Mouse (Mus musculus): ENCODE measurements around the gene Ptprd.
"Not testable (repeated sequence)": the region's sequence is repeated elsewhere in the genome, so short reads cannot be mapped to it uniquely, and the experiment has no call there.

Ptprd gene

DNA sequence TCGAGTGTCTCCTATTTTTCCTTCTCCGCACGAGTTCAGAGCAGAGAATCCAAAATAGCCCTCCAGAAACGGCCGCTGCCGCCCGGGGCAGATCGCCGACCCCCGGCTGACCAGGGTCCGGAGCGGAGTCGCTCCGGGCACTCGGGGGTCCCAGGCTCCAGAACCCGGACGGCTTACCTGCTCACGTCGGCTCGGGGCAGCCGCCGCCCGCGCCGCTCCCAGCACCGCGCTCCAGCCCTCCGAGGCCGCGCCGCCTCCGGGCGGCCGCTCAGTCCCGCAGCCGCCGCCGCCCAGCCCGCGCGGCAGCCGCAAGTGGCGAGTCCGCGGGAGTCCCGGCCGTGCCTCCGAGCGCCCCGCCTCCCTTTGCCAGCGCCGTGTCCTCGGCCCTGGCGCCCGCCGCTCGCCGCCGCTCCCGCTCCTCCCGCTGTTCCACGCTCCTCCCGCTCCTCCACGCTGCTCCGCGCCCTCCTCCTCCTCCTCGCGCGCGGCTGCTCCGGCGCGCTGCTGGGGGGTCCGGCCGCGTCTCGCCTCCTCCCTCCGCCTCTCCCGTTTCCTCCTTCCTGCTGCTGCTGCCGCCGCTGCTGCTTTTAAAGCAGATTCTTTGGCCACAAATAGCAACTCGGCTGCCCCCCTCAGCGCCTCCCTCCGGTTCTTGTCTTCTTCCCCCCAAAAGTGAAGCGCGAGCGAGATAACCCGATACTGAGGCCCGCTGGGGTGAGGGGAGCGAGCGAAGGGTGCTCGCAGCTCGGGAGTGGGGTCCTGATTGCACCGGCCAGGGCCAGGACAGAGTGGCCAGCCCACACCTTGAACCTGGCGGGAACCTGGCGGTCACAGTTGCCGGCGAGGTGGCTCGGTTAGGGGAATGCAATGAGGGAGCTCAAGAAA lies 1762.1 kb downstream of the Ptprd start:
- DNase-seq (ENCODE audit: low read depth, low spot score): peak; percentile 90

DNA sequence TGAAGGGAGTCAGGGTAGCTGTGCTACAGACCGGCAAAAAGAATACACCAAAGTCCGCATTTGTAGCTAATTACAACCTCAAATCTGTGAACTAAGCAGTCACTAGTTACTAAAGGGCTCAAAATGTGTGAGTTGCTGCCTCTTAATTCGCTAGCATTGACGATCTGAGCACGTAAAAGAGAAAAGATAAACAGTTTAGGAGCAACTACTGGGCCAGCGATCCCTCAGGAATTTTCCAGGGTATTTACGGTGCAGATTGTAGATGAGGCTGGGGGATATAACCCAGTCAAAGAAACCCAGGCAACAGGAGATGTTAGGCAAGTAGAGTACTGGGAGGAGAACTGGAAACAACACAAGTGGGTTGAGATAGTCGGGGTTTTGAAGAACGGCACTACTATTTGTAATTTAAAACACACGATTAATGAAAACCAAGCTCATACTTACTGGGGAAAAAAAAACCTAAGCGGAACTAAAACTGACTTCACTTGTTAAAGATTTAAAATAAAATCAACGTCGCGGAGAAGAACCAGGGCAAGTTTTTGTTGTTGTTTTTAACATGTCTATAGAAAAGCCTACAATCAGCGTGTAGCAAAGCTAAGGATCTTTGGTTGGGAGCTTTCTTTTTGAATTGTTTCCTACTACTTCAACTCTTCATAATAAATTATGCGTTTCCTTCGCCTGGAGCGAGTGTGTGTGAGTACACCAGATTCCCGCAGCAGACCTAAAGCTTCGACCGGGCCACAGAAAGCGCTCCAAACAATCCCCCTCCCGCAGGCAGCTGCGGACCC lies 1762.9 kb downstream of the Ptprd start:
- DNase-seq (ENCODE audit: low read depth, low spot score): no peak

DNA sequence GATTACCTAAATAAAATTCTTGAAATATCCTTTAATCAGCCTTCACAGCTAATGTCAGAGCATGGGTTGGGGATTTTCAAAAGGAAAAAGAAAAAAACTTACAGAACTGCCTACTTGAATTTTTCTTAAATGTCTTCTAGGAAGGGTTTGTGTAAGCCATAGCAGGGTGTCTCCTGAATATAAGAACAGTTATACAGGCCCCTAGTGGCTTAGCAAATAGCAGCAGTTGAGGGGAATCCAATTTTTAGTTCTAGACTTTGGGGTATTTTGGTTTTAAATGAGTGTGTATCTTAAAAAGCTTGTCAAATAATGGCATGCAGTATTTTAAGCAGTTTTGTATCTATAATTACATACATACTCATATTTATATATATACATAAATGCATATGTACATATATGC lies 1764.4 kb downstream of the Ptprd start:
- DNase-seq (ENCODE audit: low read depth, low spot score): peak; percentile 73

DNA sequence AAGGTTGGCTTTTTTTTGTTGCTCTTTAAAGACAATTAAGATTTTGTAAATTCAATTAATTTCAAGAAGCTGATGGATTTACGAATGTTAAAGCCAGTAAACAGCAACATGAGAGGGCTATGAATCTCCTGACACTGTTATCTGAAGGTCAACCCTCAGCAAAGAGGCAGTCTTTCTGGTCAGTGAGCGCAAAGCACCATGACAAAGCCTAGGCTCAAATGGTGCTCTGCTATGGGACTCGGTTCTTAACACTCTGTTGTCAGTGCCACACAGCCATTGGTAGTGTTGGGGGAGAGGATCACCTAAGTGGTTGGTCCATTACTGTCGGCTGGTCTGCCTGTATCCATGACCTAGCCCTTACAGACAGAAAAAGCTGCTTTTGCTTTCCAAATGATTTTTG lies 1767.0 kb downstream of the Ptprd start:
- DNase-seq (ENCODE audit: low read depth, low spot score): no peak

DNA sequence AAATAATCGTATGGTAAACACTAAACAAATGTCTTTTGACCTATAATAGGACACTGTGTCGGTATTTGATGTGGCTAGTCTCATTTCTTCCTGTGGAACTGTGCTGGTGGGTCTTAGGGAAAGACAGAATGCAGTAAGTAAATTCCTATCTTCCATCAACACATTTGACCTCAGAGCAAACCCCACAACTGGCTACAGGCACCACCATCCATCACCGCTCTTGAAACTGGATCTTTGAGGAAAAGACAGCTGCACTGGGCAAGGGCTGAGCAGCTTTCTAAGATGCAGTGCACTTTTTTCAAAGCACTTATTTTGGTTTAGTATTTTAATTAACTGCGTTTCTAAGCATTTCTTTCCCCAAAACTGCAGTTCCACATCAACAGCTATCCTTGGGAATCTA lies 1768.2 kb downstream of the Ptprd start:
- no peak for DNase-seq (ENCODE audit: low read depth, low spot score)

DNA sequence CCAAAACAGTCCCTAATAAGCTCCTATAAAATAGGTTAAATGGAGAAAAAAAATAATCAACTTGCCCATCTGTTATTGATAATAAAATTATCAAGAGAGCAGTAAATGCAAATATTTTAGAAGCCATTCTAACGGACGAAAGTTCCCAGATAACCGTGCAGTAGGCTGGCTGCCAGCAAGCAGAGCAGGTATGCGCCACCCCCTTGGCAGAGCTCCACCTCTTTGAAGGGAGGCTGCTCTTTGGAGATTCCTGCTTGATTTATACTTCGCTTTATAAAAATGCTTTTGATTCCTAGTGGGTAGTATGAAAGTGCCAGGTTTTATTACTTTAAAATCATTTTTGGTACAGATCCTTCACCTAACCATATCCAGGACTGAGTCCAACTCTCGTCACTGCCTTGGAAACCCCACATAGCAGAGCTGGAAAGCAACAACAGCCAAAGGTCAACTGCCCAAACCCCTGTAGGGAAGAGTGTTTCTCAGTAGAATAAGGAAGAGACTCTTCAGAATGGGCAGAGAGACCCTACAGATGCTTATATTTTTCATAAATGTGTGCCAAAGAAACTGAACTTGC lies 1770.9 kb downstream of the Ptprd start:
- peak; percentile 85 for DNase-seq (ENCODE audit: low read depth, low spot score)

DNA sequence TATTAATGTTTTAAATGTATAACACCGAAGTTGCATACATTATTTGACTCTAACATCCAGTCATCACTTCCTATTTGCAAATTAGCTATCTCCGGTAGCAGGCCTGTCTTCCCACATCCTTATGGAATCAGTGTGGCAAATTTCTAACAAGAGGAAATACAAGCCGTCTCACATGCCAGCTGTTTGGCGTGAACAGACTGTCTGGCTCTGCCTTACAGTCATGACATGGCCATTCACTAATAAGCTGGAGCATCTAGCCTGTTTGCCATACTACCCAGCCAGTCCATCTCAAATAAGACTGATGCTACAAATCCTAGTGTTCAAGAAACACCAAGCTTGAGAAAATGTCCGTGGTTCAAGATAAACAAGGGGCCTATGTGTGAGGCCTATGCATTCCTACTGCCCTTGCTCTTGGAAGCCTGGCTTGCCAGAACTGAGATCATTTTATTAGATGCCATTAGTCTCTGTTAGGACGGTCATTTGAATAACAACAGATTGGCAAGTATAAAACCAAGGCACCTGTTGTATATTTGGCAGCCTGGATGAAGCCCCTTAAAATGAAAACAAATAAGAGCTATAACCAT lies 1773.2 kb downstream of the Ptprd start:
- DNase-seq (ENCODE audit: low read depth, low spot score): no peak

DNA sequence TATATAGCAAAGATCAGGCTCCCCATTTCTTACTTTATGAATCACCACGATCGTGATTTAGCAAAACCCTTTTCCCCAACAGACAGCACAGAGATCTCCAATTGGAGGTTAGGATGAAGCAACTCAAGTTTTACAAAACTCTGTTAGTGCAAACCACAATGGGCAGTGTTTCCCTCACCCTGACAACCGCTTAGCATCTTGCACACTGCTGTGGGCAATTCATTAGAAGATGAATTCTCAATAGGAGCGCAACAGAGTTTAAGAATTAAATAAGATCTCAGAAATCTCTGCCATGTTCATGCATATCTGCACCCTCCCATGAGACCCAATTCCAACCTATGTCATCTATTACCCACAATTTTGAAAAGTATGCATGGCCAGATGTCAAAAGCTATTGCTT lies 1773.7 kb downstream of the Ptprd start:
- DNase-seq (ENCODE audit: low read depth, low spot score): no peak

DNA sequence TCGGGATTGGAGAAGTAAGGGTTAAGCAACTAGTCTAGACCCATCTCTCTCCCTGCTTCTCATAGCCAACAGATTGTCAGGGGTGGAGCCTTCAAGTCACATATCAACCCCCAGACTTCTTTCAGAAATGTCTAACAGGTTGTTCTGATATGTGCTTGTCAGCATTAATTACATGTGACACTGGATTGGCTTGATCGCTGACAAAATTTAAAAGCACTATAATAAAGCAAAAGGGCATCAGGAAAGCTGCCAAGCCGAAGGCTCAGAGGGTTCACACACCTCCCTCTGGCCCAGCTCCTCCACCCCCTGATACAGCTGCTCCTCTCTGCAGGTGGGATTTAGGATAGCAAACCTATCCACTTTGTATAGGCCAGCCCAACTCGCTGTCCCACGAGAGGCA lies 1775.8 kb downstream of the Ptprd start:
- DNase-seq (ENCODE audit: low read depth, low spot score): peak; percentile 54

DNA sequence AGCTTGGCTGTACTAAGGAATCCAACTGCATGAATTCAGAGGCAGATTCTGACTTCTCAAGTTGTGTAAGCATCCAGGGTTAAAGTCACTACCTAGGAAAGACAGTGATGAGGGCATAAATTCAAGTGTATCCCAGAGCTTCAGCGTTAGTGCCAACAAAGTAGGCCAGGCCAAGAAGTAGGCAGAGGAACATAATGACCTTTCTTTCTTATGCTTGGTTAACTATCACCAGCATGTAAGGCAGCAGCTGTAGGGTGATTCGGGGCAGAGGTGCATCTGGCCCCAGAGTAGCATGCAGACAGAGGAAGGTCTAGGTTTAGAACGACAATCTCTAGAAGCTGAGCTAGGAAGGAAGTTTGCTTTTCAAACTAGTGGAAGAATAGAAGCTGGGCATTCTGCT lies 1782.0 kb downstream of the Ptprd start:
- DNase-seq (ENCODE audit: low read depth, low spot score): no peak

DNA sequence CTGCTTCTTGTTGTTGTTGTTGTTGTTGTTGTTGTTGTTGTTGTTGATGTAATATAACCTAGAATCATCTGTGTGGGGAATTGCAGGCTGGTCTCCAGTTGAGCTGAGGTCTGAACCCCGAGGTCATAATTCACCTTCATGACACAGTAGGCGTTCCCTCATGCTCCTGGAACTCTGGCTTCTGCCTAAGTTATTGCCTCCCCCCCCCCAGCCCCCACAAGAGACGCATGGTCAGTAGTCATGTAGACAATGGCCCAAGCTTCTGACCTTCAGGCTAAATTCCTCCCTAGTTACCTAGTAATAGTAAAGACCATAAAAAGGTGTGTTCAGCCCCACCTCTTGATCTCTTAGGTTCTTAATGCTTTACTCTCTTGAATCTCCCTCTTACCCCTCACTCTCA lies 1784.7 kb downstream of the Ptprd start:
- DNase-seq (ENCODE audit: low read depth, low spot score): not testable (repeated sequence)

DNA sequence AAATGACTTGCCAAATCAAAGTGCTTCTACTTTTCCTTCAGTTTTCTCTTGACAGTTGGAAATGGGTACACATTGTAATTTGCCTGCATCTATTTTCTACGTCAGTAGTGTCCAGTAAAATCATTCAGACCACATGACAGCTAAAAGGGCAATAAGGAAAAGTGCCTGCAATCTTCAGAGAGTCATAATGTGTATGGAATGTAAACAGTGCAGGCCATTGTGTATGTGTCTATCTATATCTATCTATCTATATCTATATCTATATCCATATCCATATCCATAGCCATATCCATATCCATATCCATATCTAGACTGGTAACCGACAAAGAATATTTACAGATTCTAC lies 1786.6 kb downstream of the Ptprd start:
- DNase-seq (ENCODE audit: low read depth, low spot score): no peak

DNA sequence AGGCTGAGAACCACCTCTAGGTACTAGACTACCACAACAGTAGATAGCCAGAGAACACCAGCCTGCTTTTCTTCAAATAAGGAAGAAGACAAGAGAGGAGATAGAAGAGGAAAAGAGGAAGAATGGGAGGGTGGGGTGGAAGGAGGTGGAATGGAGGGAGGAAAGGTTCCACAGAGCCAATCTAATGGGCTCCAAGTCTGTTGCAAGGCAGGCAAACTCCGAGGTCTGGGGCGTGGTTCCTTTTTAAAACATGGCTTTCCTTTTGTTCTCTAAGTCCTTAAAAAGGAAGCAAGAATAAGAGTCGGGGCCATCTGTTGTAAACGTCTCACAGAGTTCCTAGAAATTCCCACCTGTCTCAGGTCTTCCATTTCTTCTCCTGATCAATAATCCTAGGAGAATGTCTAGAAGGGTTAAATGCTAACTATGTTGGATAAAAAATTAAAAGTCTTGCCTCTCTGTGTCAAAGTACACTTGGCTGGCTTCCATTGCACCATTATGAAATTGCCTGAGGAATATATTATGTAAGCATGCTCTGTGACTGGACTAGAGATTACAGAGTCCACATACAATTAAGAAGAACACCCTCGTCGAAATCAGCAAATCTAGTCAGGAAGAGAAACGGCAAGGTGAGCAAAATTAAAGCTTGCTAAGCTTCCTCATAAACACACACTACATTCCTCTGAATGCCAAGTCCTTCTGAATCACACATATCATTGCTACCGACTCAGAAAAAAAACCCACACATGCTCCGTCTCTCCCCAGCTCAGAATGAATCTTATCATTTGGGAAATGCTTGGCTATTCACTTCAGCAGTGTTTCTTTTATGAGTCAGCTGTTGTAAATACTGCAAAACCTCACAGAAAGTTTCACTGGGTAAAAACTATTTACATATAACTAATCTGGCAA lies 1787.2 kb downstream of the Ptprd start:
- peak; percentile 85 for DNase-seq (ENCODE audit: low read depth, low spot score)

DNA sequence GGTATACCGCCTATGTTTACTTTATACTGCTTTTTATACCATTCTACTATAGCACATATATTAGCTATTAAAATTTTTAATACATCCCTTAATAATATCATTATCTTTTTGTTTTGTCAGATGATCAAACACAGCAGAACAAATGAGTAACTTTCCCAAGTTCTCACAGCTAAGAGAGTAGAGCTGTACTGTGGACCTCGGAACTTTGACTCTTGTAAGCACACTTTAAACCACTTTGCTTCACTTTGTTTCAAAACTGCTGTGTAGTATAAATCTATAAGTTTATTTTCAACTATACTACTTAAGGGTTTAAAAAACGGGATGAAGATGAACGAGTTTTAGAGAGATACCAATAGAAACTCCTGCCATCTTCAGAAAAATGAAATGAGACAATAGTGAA lies 1789.6 kb downstream of the Ptprd start:
- no peak for DNase-seq (ENCODE audit: low read depth, low spot score)

DNA sequence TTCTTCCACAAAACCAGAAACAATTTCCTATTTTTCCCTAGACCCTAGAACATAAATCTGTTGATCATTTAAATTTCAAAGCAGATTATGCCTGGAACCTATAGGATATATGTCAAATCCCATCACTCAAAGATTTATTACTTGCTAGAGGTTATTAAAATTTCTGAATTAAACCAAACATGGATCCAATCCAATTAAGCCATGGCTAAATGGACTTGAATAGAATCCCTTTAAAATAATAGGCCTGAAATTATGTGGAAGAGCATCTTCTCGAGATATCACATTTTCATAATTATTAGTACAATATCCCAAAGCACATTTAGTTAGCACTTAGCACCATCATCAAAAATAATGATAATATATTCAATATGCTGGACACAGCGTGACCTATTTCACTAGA lies 1792.1 kb downstream of the Ptprd start:
- no peak for DNase-seq (ENCODE audit: low read depth, low spot score)

DNA sequence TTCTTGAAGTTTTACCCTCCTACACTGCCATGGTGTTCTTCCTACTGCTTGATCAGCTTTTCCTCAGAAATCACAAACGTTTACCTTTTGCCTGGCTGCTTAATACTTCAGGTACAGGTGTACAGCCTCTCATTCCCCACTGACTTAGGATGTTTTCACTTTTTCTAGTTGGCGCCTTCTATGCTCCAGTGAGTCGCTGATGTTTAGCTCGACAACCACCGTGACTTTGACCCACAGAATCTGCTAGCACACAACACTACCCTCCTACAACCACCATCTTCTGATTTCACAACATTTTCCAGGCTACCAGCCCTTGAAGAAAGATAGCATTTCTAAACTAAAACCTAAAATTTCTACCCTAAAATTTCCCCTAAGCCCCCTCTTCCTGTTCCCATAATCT lies 1794.1 kb downstream of the Ptprd start:
- DNase-seq (ENCODE audit: low read depth, low spot score): no peak

DNA sequence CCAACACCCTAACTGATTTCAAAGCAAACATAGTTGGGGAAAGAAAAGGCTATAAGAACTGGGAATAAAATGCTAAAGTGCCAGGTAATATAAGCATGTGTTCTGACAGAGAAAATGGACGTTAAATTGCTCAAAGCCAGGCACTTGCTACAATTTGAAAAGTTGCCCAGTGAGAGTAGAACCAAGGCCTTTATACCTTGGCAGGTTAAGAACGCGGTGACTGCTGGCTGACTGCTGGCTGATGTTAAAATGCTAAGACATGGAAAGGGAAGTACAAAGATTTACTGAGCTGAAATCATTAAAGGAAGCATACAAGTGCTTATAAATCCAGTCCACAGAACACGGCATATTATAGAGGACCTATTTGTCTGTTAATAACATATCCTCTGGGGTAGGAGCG lies 1796.1 kb downstream of the Ptprd start:
- DNase-seq (ENCODE audit: low read depth, low spot score): no peak

DNA sequence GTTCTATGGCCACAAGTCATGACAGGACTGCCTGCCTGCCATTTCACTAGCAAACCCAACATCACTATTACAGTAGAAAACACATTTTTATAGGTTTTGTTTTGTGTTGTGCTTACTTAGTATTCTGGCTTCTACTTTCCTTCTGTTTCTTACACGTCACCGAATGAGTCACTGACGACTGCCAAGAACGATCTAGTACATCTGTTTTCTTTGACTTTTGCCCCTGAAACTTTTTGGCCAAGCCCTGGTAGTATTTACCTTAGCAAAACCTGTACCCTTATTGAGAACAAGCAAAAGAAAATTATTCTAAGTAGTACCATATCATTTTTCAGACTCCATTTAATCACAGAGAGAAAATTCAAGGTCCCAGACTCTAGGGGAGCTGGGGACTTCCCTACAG lies 1797.2 kb downstream of the Ptprd start:
- DNase-seq (ENCODE audit: low read depth, low spot score): no peak

DNA sequence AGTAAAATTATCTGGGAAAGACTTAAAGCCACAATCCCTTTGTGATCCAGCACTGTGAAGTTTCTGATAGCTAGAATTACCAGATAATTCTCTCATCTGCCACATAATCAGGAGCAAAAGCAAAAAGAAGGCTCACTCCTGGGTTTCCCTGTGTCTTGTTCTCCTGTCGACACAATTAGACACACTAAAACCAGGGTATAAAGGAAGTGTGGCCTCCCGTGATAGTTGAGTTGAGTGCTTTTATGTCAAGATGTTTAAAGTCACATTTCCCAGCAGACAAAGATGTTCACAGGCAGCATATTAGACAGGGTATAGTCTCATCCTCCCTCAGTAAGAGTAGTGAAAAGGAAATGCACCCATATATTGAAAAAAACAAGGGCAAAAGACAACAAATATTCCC lies 1801.7 kb downstream of the Ptprd start:
- no peak for DNase-seq (ENCODE audit: low read depth, low spot score)

DNA sequence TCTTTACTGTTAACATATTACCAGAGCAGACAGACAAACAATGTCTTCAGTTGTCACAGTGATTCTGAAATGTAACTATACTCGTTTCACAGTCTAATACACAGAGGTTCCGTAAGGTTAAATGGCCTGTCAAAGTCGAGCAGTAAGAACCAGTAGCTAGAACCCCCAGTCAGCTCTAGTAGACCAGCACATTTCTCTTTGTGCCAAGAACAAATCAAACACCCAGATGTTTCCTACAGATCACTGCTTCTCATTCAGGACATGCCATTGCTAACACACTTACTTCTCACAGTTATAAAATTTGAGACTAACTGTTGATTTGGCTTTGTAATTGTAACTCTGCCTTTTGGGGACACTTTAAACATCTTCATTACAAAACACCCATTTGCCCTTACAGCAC lies 1802.6 kb downstream of the Ptprd start:
- DNase-seq (ENCODE audit: low read depth, low spot score): no peak

DNA sequence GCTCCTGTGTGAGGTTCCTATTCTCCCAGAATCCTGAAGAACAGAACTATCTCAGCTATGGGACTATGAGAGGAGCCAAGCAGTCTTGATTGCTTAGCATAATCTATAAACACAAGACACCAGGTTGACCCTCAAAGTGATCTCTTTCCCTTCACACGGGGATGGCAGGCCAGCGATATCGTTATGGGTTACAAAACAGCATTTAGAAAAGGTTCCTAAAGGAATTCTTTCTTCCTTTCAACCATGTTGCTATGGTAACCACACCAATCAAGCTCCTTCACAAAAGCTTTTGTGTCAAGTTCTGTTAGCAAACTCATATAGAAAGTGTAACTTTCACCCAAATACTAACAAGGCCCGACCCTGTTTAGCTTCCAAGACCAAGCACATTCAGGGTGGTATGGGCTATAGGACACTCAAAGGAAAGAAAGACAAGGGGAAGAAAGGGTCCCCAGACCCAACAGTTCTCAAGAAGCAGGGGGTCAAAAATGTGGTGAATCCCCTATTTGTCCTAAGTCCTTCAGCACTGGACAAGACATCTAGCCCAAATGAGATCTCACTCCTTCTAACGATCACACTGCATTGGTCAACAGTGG lies 1805.8 kb downstream of the Ptprd start:
- no peak for DNase-seq (ENCODE audit: low read depth, low spot score)
